Mouse (Mus musculus) CH12F3 (cell line): Measurements from ENCODE around the gene Olfr146.

Experiments used
- in situ Hi-C: fragments of 300-500 bp; cut with MboI; formaldehyde crosslinking; loops from 2 replicates; pipeline ENCODE4 v1.14.3; 2020; ENCODE audit warnings: low sequenced_read_pairs

Gene Olfr146

GRCm38 (mm10) chr9:39023277-39023676 lies at the start of gene Olfr146:
Gene Olfr146 (minus strand): TSS chr9:39023377.
- in situ Hi-C loops = no loop called here

- in situ Hi-C loops = no loop called here
Measured at GRCm38 (mm10) chr9:39064851-39065250, 41.7 kb upstream of the Olfr146 start, which contains the start of gene Olfr937. Gene Olfr937 (minus strand): TSS chr9:39064951.

- in situ Hi-C loops = no loop called here
Measured at GRCm38 (mm10) chr9:38999583-38999982, 23.6 kb downstream of the Olfr146 start, which contains the start of gene Olfr935. Gene Olfr935 (minus strand): TSS chr9:38999683.

- in situ Hi-C loops = no loop called here
Measured at GRCm38 (mm10) chr9:38988215-38988614, 35.0 kb downstream of the Olfr146 start, which contains the start of gene Olfr934. Gene Olfr934 (minus strand): TSS chr9:38988315.

- in situ Hi-C loops = no loop called here
Measured at GRCm38 (mm10) chr9:38972013-38972412, 51.2 kb downstream of the Olfr146 start, which contains the start of gene Olfr933. Gene Olfr933 (plus strand): TSS chr9:38972313.
